Mouse (Mus musculus) CD4-positive, CD25-positive, alpha-beta regulatory T cell, adult 4 months (primary cell): ENCODE measurements around the gene Epn3. TPM values are rescaled to one million over a fixed set of nuclear protein-coding genes. Genes with fewer than 3 reads are reported as not detected.

Experiments
- ATAC-seq: one replicate; pipeline ENCODE4 v1.8.0; 2017
- polyA plus RNA-seq, 2 experiments: library from polyadenylated mRNA; unstranded; fragments of 100-300 nt; shearing (Covaris generic); gene quantifications; one replicate each; pipeline ENCODE4 v1.2.1; 2017

The Epn3 gene
- polyA plus RNA-seq, 2 experiments from 2014 or later, result not detected

DNA sequence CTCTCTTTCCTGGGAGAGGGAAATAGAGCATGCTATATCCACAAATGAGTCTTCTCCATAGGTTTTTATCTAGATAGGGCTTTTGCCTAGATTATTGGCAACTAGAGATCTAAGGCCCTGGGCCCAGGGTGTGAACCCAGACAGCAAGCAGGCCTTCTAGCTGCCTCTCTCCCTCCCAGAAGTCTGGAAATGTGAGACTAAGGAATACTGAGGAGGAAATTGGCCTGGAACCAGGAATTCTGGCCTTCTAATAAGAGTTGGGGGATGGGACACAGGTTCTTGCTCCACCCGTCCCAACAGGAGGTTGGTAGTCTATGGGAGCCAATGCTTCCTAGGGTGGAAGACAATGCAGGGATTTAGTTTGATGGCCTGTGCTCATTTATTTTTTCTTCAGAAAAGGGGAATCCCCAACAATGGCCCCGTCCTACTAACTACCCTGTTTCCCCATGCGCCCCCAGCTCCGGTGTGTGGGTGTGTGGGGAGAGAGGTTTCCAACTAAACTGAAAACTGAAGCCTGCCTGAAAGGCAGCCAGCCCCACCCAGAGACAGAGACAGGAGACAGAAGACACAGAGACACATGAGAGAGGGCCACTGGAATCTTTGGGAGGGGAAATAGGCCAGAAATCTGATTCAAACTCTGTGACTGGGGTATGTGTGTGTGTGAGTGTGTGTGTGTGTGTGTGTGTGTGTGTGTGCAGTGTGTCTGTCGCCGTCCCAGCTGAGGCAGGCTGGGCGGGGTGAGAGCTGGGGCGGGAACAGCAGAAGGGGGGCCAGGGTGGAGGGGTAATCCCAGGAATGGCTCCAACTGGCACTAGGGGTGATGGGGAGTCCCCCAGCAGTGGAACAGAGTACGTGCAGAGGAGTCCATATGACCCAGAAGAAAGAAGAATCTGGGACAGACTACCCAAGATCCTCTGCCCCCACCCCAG, 30.4 kb downstream of the Epn3 start:
- no peak for ATAC-seq

DNA sequence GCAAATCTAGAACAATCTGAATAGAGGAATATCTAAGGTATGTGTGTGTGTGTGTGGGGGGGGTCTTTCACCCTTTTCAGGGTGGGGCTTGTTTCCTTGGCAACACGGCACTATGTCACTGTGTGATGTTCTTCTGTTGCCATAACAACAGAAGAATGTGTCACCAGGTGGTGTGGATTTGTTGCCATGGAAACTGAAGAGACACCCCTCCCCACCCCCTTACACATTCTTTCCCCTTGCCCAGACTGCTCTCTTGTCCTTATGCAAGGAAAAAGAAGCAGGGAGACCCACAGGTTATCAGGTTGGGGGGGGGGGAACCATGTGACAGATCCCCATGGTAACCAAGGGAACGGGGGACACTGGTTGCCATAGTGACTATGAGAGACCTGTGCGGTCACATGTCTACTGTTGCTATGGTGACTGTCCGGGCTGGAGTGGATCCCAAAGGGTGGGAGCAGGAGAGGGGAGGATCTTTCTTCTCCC, 31.2 kb downstream of the Epn3 start:
- ATAC-seq, result no peak

GRCm38 (mm10) chr11:94466333-94466855, 33.4 kb downstream of the Epn3 start:
- no peak for ATAC-seq

DNA sequence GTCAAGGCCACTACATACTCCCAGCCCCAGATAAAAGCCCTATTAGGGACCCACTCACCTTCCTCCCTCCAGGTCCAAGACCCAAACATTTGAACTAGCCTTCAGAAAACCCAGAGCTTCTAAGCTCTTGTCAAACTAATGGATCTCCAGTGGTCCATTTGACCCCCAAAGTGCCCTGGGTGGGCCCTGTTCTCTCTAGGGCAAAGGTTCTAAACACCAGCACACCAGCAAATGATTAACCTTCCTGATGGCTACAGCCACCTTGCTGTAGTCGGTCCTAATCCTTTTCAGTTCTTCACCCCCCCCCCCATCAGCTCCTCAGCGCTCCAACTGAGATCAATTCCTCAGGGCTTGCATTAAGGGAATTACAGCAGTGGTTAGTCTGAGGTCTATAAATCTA, 35.6 kb downstream of the Epn3 start:
- ATAC-seq, result no peak

GRCm38 (mm10) chr11:94461856-94462255, 37.9 kb downstream of the Epn3 start:
- ATAC-seq, result no peak

GRCm38 (mm10) chr11:94457001-94457400, 42.8 kb downstream of the Epn3 start:
- ATAC-seq, result no peak

DNA sequence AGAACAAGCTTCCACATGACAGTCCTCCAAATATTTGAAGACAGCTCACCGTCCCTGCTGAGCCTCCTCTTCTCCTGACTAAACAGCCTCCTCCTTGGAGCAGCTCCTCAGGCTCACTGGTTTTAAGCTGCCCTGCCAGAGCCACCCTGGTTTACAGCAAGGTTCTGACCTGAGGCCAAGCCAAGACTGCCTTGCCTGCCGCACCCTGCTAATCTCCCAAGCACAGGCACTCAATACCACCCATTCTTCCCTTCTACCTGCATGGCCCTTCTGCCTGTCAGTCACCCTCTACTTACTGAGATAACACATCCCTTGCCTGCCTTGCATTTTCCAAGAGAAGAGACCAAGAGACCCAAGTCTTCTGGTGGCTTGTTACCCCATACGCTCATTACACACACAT, 43.4 kb downstream of the Epn3 start:
- ATAC-seq, result no peak

DNA sequence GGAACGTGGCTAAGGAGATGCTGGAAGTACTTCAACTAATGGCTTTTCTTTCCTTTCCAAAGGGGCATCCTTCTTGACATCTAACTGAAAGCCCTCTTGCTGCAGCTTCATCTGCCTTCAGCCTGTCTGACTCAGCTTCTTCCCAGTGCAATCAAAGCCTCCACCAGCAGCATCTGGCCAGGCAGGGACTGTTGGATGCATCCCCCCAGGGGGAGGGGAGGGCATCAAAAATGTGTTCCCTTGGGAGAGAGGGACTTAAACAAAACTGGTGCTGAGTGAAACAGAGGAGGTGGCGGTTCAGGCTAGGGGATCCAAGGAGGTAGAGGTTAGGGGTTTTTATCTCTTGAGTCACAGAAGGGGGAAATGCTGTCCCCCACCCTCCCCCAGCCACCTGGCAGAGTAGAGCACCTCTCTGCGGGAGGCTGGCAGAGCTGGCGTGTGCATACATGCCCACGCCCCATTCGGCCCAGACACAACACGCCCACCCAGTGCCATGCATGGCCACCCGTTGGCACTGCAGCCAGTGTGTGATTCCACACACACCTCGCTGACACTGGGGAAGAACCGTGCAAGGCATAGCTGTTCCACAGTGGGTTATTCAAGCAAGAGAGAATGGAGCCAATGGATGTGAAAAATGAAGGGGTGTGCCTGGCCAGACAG, 44.5 kb downstream of the Epn3 start:
- ATAC-seq, result no peak

GRCm38 (mm10) chr11:94454756-94455155, 45.0 kb downstream of the Epn3 start:
- ATAC-seq, result no peak

DNA sequence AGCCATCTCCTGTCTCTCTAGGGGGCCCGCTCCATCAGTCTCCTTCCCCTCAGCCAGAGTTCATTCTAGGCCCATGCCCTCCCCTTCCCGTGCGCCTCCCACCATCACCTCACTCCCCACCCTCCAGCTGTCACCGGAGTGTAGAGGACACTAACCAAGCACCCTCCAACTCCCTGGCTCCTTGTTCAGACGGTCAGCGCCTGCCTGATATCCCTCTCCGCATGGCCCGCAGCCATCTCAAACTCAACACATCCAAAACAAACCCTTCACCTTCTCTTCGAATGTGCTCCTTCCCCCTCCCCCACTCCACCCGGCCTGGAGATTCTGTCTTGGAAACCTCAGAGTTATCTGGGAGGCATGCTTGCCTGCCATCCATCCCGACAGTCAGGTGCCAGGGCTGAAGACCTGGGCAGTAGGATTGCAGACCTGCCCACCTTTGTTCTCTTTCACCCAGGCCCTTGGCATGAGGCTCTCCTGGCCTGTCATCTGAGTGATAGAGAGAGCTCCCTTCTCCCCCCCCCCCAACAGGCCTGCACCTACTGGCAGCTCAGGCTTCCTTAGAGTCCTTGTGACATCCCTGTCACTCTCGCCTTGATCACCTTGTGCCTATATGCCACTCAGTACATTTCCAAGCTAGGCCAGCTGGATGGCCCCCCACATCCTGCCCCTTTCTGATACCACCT, 48.5 kb downstream of the Epn3 start:
- ATAC-seq, result no peak

DNA sequence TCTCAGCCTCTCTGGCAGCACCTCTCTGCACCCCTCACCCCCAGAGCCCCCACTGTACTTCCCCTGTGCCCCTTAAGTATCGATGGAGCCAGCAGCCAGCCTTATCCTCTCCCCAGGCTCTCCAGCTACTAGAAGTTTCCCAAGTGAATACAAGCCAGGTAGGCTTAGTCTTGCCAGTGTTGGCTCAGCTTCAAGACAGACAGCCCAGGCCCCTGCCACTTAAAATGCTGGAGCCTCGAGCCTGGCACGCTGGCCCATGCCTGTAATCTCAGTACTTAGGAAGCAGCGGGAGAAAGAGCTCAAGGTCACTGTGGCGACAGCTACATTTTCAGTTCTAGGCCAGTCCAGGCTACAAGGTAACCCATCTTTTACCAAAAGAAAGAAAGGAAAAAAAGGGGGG, 49.9 kb downstream of the Epn3 start:
- no peak for ATAC-seq

DNA sequence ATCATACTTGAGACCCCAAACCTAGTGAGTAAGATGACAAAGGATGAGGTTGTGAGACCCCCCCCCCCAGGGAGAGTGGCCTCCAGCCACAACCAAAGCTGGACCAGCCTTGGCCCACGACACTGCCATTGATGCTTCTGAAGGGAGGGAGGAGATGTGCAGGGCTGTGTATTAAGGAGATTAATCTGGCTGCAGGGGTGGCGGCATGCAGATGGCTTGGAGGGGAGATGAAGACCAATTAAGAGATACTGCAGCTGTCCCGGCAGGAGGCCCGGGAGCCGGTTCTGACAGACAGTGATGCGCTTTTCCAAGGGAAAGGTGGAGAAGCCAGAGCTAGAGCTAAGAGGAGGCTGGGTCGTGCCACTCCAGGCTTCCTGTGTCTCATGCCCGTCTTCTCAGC, 50.5 kb downstream of the Epn3 start:
- ATAC-seq, result no peak

DNA sequence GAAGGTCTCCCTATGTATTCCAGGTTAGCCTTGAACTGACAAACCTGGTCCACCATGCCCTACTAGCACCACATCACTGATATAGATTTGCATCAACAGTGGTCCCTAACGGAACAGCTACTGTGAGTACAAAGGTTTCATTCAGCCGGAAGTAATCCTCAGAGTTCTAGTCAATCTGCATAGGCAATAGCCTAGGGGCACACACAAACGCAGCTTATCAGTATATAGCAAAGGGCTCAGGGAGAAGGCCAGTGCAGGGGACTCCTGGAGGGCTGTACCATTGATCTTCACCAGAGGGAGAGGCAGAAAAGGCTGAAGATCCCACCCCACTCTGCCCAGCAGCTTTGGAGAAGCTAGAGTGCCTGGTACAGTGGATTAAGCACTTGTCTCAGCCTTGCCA, 52.8 kb downstream of the Epn3 start:
- ATAC-seq, result no peak

DNA sequence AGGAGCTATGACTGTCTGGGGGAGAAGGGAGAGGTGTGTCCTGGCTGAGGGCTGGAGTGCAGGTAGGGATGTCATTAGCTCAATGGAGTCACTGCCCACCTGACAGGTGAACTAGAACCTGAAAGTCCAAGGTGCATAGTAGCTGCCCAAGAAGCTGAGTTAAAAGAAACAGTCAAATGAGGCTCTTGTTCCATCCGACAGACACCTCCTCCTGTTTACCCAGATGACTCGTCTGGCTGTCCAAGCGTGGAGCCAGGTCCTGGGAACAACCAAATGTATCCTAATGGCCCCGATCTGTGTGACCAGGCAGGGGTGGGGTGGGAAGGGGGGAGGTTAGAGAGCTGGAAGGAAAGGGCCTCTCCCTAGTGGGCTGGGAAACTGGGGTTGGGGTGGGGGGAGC, 54.5 kb downstream of the Epn3 start:
- no peak for ATAC-seq

- no peak for ATAC-seq
These were observed 54.9 kb downstream of the Epn3 start for GRCm38 (mm10) chr11:94444829-94445228.

DNA sequence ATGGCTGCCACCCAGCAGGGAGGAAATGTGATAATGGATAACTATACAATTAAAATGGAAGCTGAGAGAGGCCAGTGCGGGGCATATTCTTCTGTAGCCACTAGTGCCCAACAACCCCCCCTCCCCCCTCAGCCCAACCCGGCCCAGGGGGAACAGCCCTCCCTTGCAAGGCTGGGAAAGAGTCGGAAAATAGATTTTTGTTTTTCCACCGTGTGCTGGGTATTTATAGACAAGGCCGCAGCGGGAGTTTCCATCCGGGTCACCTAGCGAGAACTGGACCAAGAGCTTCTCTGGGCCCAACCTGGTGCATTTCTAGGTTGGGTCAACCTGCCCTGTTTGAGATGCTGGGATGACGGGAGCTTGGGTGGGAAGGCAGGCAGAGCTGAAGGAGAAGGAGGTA, 58.0 kb downstream of the Epn3 start:
- ATAC-seq, result no peak

GRCm38 (mm10) chr11:94441122-94441521, 58.7 kb downstream of the Epn3 start:
- ATAC-seq, result no peak

DNA sequence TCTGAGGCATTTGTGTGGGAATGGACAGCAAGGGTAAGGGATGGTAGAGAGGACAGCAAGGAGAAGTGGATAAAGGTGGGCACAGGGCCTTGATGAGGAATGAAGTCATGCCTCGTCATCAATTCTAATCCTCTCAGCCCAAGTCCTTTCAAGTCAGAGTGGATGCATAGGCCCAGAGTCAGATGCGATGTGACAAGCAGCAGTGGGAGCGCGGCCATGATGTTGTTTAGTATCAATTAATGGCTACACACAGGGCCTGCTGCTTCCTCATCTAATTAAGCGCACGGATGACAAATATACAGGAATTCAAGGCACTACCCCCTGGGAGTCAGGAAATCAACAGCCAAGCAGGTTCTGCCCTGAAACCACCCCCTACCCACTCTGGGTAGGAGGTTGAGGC, 59.4 kb downstream of the Epn3 start:
- ATAC-seq, result no peak

Other genes starting within 250 kb of the Epn3 start
- 1 to 10 TPM in 1 of 2 experiments, not detected in 1; 1.3 TPM for gene Gm21885, start 218.1 kb downstream of the Epn3 start, polyA plus RNA-seq
- gene Luc7l3, start 178.0 kb downstream of the Epn3 start, polyA plus RNA-seq, result 100 to 1,000 TPM; 153 to 164 TPM
- gene Ankrd40, start 172.0 kb downstream of the Epn3 start, polyA plus RNA-seq, result 10 to 100 TPM; 14.1 to 14.8 TPM
- gene Abcc3, start 107.0 kb downstream of the Epn3 start, polyA plus RNA-seq, result 1 to 10 TPM in 1 of 2 experiments, under 1 TPM in 1; 0.67 to 2.8 TPM
- not detected for gene Cacna1g, start 25.8 kb downstream of the Epn3 start, polyA plus RNA-seq
- gene Spata20, start 13.8 kb downstream of the Epn3 start, polyA plus RNA-seq, result not detected
- gene Mycbpap, start 21.8 kb upstream of the Epn3 start, polyA plus RNA-seq, result not detected
- 1 to 10 TPM in 1 of 2 experiments, under 1 TPM in 1; 0.78 to 1.7 TPM for gene Rsad1, start 49.3 kb upstream of the Epn3 start, polyA plus RNA-seq
- under 1 TPM; 0.26 to 0.73 TPM for gene Chad, start 65.1 kb upstream of the Epn3 start, polyA plus RNA-seq
- 1 to 10 TPM; 1.6 to 2.3 TPM for gene Acsf2, start 101.9 kb upstream of the Epn3 start, polyA plus RNA-seq
- gene Lrrc59, start 129.8 kb upstream of the Epn3 start, polyA plus RNA-seq, result 1 to 10 TPM; 7.9 to 8.2 TPM
- gene Mrpl27, start 153.8 kb upstream of the Epn3 start, polyA plus RNA-seq, result 10 to 100 TPM; 54.0 to 64.5 TPM
- gene Eme1, start 154.0 kb upstream of the Epn3 start, polyA plus RNA-seq, result 1 to 10 TPM; 2.0 to 3.1 TPM
- gene Xylt2, start 177.5 kb upstream of the Epn3 start, polyA plus RNA-seq, result 1 to 10 TPM; 5.4 to 7.0 TPM
- not detected for gene Gm11541, start 204.5 kb upstream of the Epn3 start, polyA plus RNA-seq
- not detected for gene Cdc34b, start 241.8 kb upstream of the Epn3 start, polyA plus RNA-seq